Mouse (Mus musculus) frontal cortex, postnatal 25 days (tissue): ENCODE measurements around the gene Fermt2.
"Not testable (repeated sequence)": the region's sequence is repeated elsewhere in the genome, so short reads cannot be mapped to it uniquely, and the experiment has no call there.

Experiments used
- DNase-seq, 2 experiments: peaks; one replicate each; pipeline ENCODE4 v3.0.0; 2022; ENCODE audit warnings: low spot score in 2 of 2

Fermt2 gene

DNA sequence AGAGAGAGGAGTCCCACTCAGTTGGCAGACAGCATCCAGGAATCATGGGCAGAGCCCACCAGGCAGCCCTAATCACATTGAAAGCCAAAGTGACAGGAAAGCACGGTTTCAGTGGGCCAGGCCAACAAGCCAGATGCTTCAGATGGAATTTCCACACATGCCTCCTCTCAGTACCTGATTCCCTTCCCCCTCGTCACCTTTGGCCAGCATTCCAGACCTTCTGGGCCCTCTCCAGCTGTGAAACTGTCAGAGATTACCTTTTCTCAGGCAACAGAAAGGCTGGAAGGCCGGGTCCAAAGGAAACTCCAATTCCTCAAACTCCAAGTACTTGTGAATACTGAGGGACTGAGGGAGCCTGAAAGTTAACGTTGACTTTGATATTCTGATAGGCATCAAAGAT lies 19.1 kb downstream of the Fermt2 start:
- no peak for DNase-seq

DNA sequence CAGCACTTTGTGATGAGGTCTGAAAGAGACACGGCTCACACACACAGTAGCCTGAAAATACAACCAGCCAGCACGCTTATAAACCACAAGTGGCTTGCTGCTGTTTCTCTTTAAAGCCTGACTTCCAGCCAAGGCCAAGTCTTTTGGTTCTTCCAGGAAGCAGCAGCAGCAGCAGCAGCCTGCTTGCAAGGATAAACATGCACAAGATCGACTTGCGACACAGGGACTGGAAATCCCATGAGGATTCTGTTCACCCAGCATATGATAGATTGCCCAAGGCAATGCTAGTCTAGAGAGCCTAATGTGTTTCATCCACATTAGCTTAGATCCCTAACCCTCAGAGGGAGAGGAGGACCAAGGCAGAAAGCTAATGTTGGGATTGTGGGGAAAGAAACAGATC lies 22.0 kb downstream of the Fermt2 start:
- no peak for DNase-seq

DNA sequence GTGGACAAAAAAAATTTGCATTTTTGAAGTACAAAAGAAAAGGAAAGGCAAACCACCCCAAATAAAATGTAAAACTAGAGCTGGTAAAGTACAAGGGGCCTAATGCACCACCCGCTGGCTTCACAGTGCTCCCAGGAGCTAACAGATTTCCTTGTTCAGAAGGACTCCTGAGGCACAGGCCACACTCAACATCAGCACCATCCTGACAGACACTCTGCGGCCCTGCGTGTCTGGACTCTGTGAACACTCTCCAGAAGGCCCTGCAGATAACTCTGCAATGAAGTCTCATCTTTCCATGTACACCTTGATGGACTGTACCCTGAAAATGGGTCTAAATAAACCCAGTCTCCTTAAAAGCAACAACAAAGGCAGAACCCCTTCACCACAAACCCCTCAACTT lies 22.5 kb downstream of the Fermt2 start:
- DNase-seq: no peak

DNA sequence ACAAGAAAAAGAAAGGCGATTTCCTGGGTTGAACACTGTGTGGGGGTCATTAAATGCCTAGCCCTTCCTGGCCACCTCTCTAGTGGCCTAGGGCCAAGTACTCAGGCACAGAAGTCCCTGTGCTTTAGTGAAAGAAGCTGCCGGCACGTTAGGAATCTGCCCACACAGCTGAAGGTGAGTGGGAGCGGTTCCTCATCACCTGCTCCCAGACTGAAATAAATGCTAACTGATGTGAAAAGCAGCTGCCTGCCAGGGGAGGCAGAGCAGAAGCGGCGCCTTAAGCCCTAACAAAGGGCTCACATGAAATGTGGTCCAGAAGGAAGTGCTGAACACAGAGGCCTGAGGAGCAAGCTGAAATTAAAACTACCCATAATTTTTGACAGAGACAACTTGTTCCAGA lies 22.9 kb downstream of the Fermt2 start:
- no peak for DNase-seq

DNA sequence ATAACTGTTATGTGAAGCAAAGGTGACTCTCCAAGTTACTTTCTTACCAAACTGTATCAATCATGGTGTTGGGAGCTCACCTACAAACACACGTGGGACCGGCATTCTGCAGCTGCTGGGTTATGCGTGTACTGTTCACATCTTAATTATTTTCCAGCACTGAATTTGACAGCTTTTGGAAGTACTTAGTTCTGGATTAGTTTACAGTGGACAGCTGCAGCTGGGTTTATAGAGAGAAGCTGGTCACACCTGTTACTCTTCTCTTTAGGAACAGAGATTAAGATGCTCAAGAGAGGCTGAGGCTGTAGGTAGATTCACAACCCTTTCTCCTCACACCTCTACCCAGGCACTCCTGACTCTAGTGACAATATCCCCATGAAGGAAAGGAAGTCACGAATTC lies 23.8 kb downstream of the Fermt2 start:
- no peak for DNase-seq

DNA sequence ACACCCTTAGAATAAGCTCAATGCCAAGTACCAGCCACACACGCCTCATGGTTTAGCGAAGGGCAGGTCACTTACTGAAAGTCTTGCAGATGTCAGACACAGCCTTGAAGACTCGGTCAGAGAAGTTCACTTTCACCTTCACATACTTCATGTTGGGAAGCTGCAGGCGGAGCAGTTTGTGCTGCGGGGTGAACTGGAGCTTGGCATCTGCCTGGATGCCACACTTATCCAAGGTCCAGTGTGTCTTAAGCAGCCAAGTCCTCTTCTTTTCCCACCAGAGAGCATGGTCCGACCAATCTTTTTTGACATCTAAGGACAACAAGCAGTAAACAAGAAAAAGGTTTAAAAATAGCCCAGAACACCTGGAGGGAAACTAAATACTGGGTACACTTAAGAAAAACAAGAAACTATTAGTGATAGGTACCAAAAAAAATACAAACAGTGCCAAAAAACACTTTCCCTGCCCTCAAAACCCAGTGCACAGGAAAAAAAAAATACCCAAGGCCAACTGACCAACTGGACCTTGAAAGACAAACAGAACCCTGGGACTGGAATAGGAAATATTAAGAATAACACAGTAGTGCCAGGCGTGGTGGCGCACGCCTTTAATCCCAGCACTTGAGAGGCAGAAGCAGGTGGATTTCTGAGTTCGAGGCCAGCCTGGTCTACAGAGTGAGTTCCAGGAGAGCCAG lies 25.4 kb downstream of the Fermt2 start:
- DNase-seq: no peak

DNA sequence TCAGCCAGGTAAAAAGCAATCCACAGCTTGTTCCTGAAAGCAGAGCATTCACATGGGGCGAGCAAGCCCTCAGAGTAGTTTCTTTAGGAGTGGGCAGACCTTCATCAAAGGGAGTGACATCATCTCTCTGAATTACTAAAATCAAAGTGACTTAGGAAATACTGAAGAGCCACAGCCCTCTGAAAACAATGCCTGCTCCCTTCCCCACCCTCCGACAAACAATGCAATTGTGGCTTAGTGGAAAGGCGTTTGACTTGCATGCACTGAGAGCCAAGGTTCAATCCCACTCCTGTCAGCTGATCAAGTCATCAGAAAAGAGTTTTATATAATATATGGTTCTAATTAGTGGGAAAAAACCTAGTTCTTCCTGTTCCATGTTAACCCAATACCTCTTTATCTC lies 26.0 kb downstream of the Fermt2 start:
- no peak for DNase-seq

DNA sequence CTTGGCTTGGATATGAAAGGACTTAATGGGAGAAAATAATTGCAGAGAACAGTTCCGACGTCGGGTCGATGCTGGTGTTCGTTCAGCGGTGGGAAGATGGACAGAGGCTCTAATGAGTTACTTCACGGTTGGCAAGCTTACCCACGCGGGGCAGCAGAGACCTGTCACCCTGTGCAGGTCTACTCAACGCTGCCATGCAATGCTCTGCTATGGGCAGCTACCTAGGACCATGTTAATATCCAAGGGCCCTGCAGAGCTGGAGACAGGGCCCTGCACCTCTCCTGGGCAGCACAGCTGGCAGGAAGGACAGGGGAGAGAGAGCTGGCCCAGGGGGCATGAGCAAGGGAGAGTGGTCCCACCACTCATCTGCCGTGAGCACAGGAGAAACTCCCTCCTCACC lies 29.9 kb downstream of the Fermt2 start:
- DNase-seq: no peak

DNA sequence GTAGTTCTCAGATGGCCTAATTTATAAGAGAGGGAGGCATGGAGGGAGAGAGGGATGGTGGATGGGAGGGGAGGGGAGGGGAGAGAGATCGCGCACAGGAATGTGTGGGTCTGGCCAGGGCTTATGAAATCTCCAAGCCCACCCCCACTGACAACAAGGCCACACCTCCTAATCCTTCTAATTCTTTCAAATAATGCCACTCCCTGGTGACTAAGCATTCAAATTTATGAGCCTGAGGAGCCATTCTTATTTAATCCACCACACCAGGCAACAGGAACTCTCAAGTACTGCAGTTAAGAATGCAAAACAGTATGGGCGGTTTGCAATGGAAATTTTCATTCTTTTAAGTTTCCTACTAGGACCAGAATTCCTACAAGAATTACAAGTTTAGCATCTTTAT lies 32.8 kb downstream of the Fermt2 start:
- DNase-seq: no peak

DNA sequence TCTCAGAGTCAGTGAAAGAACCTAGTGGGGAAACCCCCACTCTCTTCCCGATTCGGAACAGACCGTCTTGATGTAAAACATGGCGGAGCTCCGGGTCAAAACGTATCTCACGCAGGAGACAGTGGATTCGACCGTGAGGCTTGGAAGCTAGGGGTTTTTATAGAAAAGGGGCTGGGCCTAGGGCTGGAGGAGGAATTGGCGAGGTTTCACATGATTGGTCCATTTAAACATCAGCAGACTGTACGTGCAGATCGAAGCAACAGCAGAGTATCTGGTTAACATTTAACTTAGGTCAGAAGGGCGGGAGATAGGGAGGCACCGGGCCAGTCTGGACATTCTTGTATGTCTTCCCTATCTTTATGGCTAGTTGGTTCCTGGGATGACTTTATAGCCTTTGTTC lies 34.1 kb downstream of the Fermt2 start:
- not testable (repeated sequence) for DNase-seq

DNA sequence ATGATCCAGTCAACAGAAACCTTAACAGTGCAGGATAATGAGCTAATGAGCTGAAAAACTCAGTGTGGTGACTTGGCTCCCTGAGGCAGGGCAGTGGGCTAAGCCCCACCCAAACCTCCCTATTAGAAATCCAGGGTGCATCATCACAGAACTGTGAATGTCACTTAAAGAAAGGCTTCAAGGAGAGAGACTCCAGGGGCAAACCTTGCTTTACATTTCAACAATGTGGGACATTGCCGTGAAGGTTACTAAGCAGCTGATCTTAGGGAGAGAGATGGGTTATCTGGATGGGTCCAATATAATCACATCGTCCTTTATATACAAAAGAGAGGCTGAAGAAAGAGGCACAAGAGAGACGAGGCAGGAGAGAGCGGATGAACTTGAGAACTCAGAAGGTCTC lies 36.0 kb downstream of the Fermt2 start:
- no peak for DNase-seq

DNA sequence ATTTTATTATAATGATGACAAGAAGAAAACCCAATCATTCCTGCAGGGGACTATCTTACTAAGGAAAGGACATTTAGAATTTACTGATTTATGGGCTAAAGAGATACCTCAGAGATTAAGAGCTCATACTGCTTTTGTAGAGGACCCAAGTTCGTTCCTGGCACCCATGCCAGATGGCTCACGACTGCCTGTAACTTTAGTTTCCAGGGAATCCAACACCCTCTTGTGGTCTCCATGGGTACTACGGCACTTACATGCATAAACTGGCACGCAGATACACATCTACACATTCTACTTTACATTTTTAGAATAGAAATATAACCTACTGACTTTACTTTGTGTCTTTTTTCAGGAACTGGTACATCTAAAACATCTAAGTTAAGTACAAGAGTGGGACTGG lies 37.2 kb downstream of the Fermt2 start:
- DNase-seq: no peak

DNA sequence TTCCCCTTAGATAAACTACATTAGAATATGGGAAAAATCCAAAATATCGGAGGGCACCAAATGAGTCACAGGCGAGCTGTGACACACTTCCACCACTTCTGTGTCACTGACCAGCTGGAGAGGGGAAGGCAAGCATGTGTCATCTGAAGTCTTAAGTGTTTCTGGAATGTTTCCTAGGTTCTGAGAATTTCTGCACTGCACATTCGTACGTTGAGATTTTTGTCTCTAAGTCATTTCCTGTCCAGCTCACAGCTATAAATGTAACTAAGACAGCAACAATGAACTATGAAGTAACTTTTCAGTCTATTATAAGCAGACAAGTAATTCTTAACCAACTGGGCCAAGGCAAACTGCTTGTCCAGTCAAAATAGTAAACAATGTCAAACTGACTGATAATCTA lies 37.9 kb downstream of the Fermt2 start:
- no peak for DNase-seq

DNA sequence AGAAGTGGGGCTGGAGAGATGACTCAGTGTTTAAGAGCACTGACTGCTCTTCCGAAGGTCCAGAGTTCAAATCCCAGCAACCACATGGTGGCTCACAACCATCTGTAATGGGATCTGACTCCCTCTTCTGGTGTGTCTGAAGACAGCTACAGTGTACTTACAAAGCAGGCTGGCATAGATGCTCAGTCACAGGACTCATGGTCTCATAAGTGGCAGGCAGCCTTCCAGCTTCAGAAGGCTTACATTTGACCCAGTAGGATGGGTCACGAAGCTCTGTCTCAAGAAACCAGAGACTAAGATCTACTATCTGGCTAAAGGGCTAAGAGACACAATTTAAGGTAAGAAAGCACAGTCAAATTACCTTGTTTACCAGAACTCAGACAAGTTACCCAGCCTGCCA lies 42.7 kb downstream of the Fermt2 start:
- DNase-seq: not testable (repeated sequence)

DNA sequence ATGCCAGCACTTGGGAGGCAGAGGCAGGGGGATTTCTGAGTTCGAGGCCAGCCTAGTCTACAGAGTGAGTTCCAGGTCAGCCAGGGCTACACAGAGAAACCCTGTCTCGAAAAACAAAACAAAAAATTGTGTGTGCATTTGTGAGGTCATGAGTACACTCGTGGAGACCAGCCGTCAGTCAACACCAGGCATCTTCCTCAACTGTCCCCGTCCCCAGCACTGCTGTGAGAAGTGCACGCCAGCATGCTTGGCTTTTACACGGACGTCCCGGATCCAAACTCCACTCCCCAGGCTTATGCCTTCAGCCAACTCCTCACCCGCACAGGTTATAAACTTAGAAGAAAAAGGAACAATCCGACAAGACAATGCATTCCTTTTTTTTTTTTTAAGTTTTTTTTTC lies 46.6 kb downstream of the Fermt2 start:
- DNase-seq: not testable (repeated sequence)

DNA sequence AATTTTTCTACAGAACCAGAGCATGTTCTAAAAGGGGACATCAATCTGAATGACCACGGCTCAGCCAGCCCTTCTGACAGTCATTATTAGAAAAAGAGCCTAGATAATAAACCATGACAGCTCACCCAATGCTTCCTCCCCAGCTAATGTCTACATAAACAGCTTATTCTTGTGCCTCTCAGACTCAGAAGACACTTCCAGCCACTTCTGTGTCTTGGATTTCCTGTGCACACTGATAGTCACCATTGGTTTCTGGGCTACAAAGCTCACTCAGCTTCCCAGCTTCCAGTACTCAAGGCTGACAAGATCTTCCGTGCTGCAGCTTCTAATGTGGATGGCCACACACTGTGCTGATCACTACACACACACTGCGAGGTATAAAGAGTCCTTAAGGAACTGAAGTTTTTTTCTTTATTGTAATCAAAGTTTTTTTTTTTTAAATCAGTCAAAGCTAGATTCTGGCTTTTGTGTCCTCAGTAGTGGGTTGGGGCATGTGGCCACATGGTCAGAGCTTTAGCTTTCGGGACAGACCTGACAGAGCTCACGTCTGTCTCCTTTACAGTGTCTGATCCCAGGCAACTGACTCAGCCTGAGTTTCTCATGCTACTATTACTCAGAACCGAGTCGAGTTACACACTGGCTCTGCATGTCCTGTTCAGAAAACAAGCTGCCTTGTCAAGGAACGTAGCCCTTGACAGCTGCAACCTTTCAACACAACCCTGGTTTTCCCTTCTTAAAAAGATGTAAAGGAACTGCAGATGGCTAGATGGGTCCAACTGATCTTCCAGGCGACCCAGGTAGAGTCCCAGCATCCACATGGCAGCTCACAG lies 50.7 kb downstream of the Fermt2 start:
- DNase-seq: no peak

DNA sequence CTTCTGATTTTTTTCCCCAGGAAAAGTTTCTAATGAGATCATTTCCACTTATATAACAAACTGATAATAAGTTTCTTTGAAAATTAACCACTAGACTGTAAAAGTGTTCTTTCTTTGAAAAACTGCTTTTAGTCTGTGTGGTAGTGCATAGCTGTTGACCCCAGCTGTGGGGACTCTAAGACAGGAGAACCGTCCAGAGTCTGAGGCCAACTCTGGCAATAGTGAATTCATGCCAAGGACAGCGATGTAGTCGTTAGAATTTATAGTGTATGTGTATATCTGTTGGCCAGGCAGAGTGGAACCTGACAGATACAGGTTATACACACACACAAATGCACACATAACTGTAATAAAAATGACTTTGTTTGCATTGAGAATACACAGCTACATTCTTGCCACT lies 51.4 kb downstream of the Fermt2 start:
- DNase-seq: no peak

DNA sequence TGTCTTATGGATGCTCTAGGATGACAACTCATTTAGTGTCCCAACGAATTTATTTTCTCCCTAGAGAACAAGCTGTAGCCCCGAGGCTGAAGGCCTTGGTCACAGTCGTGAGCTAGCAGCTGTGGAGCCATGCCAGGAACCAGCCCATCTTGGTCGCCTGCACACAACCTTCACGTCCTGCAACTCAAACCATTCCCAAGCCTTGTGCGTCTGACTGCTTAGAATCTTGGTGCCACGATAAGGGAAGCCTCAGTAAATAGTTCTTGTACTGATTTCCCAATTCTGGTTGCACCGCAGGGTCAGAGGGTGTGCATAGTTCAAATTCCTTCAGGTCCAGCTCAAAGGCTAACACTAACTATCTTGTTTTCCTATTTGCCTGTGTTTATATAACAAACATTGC lies 52.3 kb downstream of the Fermt2 start:
- no peak for DNase-seq

DNA sequence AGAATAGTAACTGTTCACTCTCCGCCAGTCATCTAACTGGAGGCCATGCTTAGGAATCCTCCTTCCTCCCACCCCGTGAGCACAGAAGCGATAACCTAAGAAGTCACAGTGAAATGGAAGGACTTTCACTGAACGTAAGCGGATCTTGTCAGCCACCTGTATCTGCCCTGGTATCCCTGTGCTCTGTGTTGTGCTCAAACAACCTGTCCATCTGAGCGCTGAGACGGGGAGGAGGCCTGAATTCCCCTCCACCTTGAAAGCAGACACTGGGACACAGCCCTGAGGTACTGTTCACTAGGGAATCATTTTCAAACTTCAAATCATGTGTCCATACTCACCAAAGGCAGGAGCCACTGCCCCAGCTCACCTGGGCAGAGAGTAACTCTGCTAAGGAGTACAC lies 52.9 kb downstream of the Fermt2 start:
- no peak for DNase-seq

DNA sequence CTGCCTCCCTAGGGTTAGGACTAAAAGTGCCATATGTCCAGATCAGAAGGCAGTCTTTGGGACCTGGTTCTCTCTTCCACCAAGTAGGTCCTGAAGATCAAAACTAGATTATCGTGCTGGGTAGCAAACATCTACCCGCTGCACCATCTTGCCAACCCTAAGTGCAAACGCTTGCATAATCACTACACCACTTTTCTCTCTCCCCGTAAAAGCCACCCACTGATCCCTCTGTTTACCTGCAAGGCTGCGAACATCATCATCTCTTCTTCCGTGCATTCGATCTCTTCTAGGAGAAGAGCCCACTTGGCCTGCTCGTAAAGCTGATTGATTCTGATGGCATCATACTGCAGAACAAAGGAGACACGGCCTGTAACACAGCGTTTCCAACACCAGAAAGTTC lies 57.4 kb downstream of the Fermt2 start:
- no peak for DNase-seq

DNA sequence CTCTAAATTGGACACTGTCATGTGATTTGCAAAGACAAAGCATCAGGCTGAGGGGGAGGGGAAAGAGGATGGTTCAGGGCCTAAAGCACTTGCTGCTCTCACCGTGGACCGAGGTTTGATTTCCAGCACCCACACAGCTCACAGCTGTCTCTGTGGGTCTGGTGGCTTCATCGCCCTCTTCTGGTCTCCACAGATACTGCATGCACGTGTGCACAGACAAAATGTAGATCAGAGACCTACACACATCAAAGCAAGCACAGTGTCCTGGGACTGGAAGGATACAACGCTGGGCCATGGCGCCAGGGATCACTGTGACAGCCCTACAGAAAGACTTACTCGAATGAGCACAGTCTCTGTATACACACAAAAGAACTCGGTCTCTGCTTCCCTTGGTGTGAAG lies 60.5 kb downstream of the Fermt2 start:
- DNase-seq: no peak

DNA sequence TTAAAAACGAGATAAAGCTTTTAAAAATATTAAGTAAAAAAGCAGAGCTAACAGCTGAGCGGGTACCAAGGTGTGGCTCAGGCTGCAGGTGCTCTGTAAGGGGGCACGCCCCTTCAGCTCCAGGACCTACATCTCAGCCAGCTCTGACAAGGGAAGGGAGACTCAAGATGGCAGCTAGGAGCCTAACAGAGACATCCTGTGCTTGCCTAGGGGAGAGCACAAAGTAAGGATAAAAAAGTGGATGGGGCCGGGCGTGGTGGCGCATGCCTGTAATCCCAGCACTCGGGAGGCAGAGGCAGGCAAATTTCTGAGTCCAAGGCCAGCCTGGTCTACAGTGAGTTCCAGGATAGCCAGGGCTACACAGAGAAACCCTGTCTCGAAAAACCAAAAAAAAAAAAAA lies 63.5 kb downstream of the Fermt2 start:
- not testable (repeated sequence) for DNase-seq
